Mouse (Mus musculus) liver, postnatal 0 days (tissue): ENCODE data around the gene Wnt5b.

Source experiments
- CTCF ChIP-seq: sonication (generic); IDR thresholded peaks from 2 replicates; pipeline ENCODE4 v1.5.1; 2016; ENCODE audit warnings: antibody characterized with exemption, low read depth
- EP300 ChIP-seq: IDR thresholded peaks from 2 replicates; pipeline ENCODE4 v1.6.1; 2016; ENCODE audit warnings: antibody characterized with exemption, low read depth, mild to moderate bottlenecking

- no peak for TF ChIP-seq CTCF
- no peak for TF ChIP-seq EP300
These were observed 718 bp downstream of the Wnt5b start for GRCm38 (mm10) chr6:119543456-119543802.
